Mouse (Mus musculus): Measurements from ENCODE around the gene Dock1. TPM values are rescaled to one million over a fixed set of nuclear protein-coding genes. Genes with fewer than 3 reads are reported as not detected.
A peak's percentile ranks its signal among the peaks of the same experiment; 100 is the strongest.

Dock1 gene
- polyA plus RNA-seq, 1 experiment from 2014 or later = 14.0 TPM

GRCm38 (mm10) chr7:134729348-134729747 is 58.9 kb downstream of the Dock1 start:
- H3K4me3 ChIP-seq (ENCODE audit: low read depth, low read length) = no peak overlapping the region
- H3K36me3 ChIP-seq (ENCODE audit: insufficient read depth, low read length) = 0 out of 2 replicates have a peak, but pooled peaks cover 4% of the 10 kb centered on the region
- ATAC-seq (peak; percentile 54), DNase-seq (ENCODE audit: low spot score) (peak; percentile 43)
- H3K27me3 ChIP-seq (replicated peaks; ENCODE audit: insufficient read depth, low read length) = no peaks in the 10 kb centered on the region
- no peak overlapping the region for H3K9ac ChIP-seq (replicated peaks; ENCODE audit: low read depth)
- no peak overlapping the region for H3K27ac ChIP-seq (ENCODE audit: low read length)
- H3K4me1 ChIP-seq (ENCODE audit: insufficient read depth, low read depth, low read length) = no peaks in the 10 kb centered on the region
- TF ChIP-seq CTCF (IDR thresholded peaks at IDR 0.05) = no peak
- TF ChIP-seq EP300 (IDR thresholded peaks at IDR 0.05) = no peak
- H3K4me2 ChIP-seq (replicated peaks; ENCODE audit: low read depth, low read length) = no peak overlapping the region
- no peaks in the 10 kb centered on the region for H3K9me3 ChIP-seq (ENCODE audit: low read length)

GRCm38 (mm10) chr7:134730406-134731126 is 60.1 kb downstream of the Dock1 start:
- Histone ChIP-seq H3K27me3 (replicated peaks; ENCODE audit: insufficient read depth, low read length) (no peaks in the 10 kb centered on the region), H3K36me3 (ENCODE audit: insufficient read depth, low read length) (0 out of 2 replicates have a peak, but pooled peaks cover 4% of the 10 kb centered on the region), H3K27ac (ENCODE audit: low read length) (no peak overlapping the region), H3K4me2 (replicated peaks; ENCODE audit: low read depth, low read length) (no peak overlapping the region), H3K9me3 (ENCODE audit: low read length) (no peaks in the 10 kb centered on the region), H3K4me3 (ENCODE audit: low read depth, low read length) (no peak overlapping the region), H3K4me1 (ENCODE audit: insufficient read depth, low read depth, low read length) (no peaks in the 10 kb centered on the region), H3K9ac (replicated peaks; ENCODE audit: low read depth) (no peak overlapping the region)
- no peak for TF ChIP-seq EP300 (IDR thresholded peaks at IDR 0.05)
- no peak for TF ChIP-seq CTCF (IDR thresholded peaks at IDR 0.05)
- no peak for ATAC-seq
- no peak for DNase-seq (ENCODE audit: low spot score)
- WGBS = 93% methylated on average over 3 of the region's 3 CpGs

- H3K27ac ChIP-seq (ENCODE audit: low read length) = no peak overlapping the region
- TF ChIP-seq EP300 (IDR thresholded peaks at IDR 0.05) (no peak), CTCF (IDR thresholded peaks at IDR 0.05) (no peak)
- H3K4me1 ChIP-seq (ENCODE audit: insufficient read depth, low read depth, low read length) = no peaks in the 10 kb centered on the region
- H3K9me3 ChIP-seq (ENCODE audit: low read length) = no peaks in the 10 kb centered on the region
- no peak overlapping the region for H3K4me3 ChIP-seq (ENCODE audit: low read depth, low read length)
- peaks cover 27% of the 10 kb centered on the region; the same call in 1 of the 2 replicates for H3K36me3 ChIP-seq (ENCODE audit: insufficient read depth, low read length)
- DNase-seq (ENCODE audit: low spot score) = no peak
- ATAC-seq = no peak
- no peak overlapping the region for H3K9ac ChIP-seq (replicated peaks; ENCODE audit: low read depth)
- H3K4me2 ChIP-seq (replicated peaks; ENCODE audit: low read depth, low read length) = no peak overlapping the region
- 97% methylated on average over 4 of the region's 4 CpGs for WGBS
- H3K27me3 ChIP-seq (replicated peaks; ENCODE audit: insufficient read depth, low read length) = no peaks in the 10 kb centered on the region
Measured at GRCm38 (mm10) chr7:134747059-134747458, 76.6 kb downstream of the Dock1 start.

- Histone ChIP-seq H3K9ac (replicated peaks; ENCODE audit: low read depth) (no peak overlapping the region), H3K36me3 (ENCODE audit: insufficient read depth, low read length) (peaks cover 27% of the 10 kb centered on the region; the same call in 1 of the 2 replicates), H3K27ac (ENCODE audit: low read length) (no peak overlapping the region), H3K9me3 (ENCODE audit: low read length) (no peaks in the 10 kb centered on the region), H3K27me3 (replicated peaks; ENCODE audit: insufficient read depth, low read length) (no peaks in the 10 kb centered on the region), H3K4me2 (replicated peaks; ENCODE audit: low read depth, low read length) (no peak overlapping the region), H3K4me1 (ENCODE audit: insufficient read depth, low read depth, low read length) (no peaks in the 10 kb centered on the region), H3K4me3 (ENCODE audit: low read depth, low read length) (no peak overlapping the region)
- TF ChIP-seq EP300 (IDR thresholded peaks at IDR 0.05) (no peak), CTCF (IDR thresholded peaks at IDR 0.05) (no peak)
- WGBS = 88% methylated on average over 3 of the region's 3 CpGs
- ATAC-seq = no peak
- DNase-seq (ENCODE audit: low spot score) = no peak
Measured at GRCm38 (mm10) chr7:134748376-134748775, 77.9 kb downstream of the Dock1 start.

- H3K4me2 ChIP-seq (replicated peaks; ENCODE audit: low read depth, low read length) = no peak overlapping the region
- DNase-seq (ENCODE audit: low spot score) (no peak), ATAC-seq (no peak)
- H3K9ac ChIP-seq (replicated peaks; ENCODE audit: low read depth) = no peak overlapping the region
- TF ChIP-seq EP300 (IDR thresholded peaks at IDR 0.05) = no peak
- no peak for TF ChIP-seq CTCF (IDR thresholded peaks at IDR 0.05)
- H3K9me3 ChIP-seq (ENCODE audit: low read length) = no peaks in the 10 kb centered on the region
- H3K4me3 ChIP-seq (ENCODE audit: low read depth, low read length) = no peak overlapping the region
- 87% methylated on average over 1 of the region's 1 CpGs for WGBS
- H3K27ac ChIP-seq (ENCODE audit: low read length) = no peak overlapping the region
- H3K36me3 ChIP-seq (ENCODE audit: insufficient read depth, low read length) = peaks cover 27% of the 10 kb centered on the region; the same call in 1 of the 2 replicates
- H3K4me1 ChIP-seq (ENCODE audit: insufficient read depth, low read depth, low read length) = no peaks in the 10 kb centered on the region
- no peaks in the 10 kb centered on the region for H3K27me3 ChIP-seq (replicated peaks; ENCODE audit: insufficient read depth, low read length)
Measured at GRCm38 (mm10) chr7:134749613-134750012, 79.2 kb downstream of the Dock1 start.

- no peak for DNase-seq (ENCODE audit: low spot score)
- no peak for ATAC-seq
- Histone ChIP-seq H3K27me3 (replicated peaks; ENCODE audit: insufficient read depth, low read length) (no peaks in the 10 kb centered on the region), H3K27ac (ENCODE audit: low read length) (no peak overlapping the region), H3K9me3 (ENCODE audit: low read length) (no peaks in the 10 kb centered on the region), H3K4me2 (replicated peaks; ENCODE audit: low read depth, low read length) (no peak overlapping the region), H3K9ac (replicated peaks; ENCODE audit: low read depth) (no peak overlapping the region), H3K36me3 (ENCODE audit: insufficient read depth, low read length) (peaks cover 29% of the 10 kb centered on the region; the same call in 1 of the 2 replicates), H3K4me1 (ENCODE audit: insufficient read depth, low read depth, low read length) (no peaks in the 10 kb centered on the region), H3K4me3 (ENCODE audit: low read depth, low read length) (no peak overlapping the region)
- WGBS = 97% methylated on average over 3 of the region's 3 CpGs
- TF ChIP-seq CTCF (IDR thresholded peaks at IDR 0.05) = no peak
- no peak for TF ChIP-seq EP300 (IDR thresholded peaks at IDR 0.05)
Measured at GRCm38 (mm10) chr7:134751496-134751895, 81.0 kb downstream of the Dock1 start.

All from lung, postnatal 0 days (tissue).